Mouse (Mus musculus) heart, postnatal 10 days (tissue): ENCODE measurements around the gene Tm7sf3. TPM values are rescaled to one million over a fixed set of nuclear protein-coding genes. Genes with fewer than 3 reads are reported as not detected.

ENCODE experiments used
- DNase-seq, 2 experiments: peaks; one replicate each; pipeline ENCODE4 v3.0.0; 2021
- intact Hi-C: fragments of 180-260 bp; cut with DNase I; formaldehyde crosslinking; loops from one replicate; pipeline ENCODE4 v1.15.1; 2025
- total RNA-seq, 2 experiments: library from RNA; stranded (reverse); gene quantifications; 2 replicates each; pipeline ENCODE4 v1.2.3; 2021

The Tm7sf3 gene
- total RNA-seq, result 10 to 100 TPM; 23.4 to 27.1 TPM

- peak; percentile 99 for DNase-seq
- intact Hi-C loops, result loop anchor here (5.0 kb wide), 1 partner anchor 140 kb away; the partner anchor contains the start of gene Itpr2
These were observed at the start of gene Tm7sf3, which contains the start of gene Med21 for GRCm38 (mm10) chr6:146642276-146643183. Gene Tm7sf3 (minus strand): TSS chr6:146642824. Gene Med21 (plus strand): TSS chr6:146642547.

GRCm38 (mm10) chr6:146688861-146689260 is 46.2 kb upstream of the Tm7sf3 start:
- intact Hi-C loops, result no loop called here

GRCm38 (mm10) chr6:146688010-146688409 is 45.4 kb upstream of the Tm7sf3 start:
- intact Hi-C loops, result no loop called here
- DNase-seq, result no peak

More at GRCm38 (mm10) chr6:146688861-146689260, 46.2 kb upstream of the Tm7sf3 start:
- DNase-seq, result no peak

GRCm38 (mm10) chr6:146686463-146687196 is 44.0 kb upstream of the Tm7sf3 start:
- no peak for DNase-seq
- intact Hi-C loops, result no loop called here

- intact Hi-C loops, result no loop called here
- peak; percentile 87 to 88 for DNase-seq
These were observed 43.2 kb upstream of the Tm7sf3 start for GRCm38 (mm10) chr6:146685781-146686308.

- intact Hi-C loops, result no loop called here
- peak; percentile 41 to 44 for DNase-seq
These were observed 41.3 kb upstream of the Tm7sf3 start for GRCm38 (mm10) chr6:146683881-146684280.

GRCm38 (mm10) chr6:146678136-146679070 is 35.8 kb upstream of the Tm7sf3 start:
- DNase-seq, result no peak
- intact Hi-C loops, result no loop called here

- DNase-seq, result no peak
- intact Hi-C loops, result no loop called here
These were observed 34.3 kb upstream of the Tm7sf3 start for GRCm38 (mm10) chr6:146676904-146677303.

- DNase-seq, result no peak
- intact Hi-C loops, result no loop called here
These were observed 32.4 kb upstream of the Tm7sf3 start for GRCm38 (mm10) chr6:146674881-146675536.

GRCm38 (mm10) chr6:146674420-146674819 is 31.8 kb upstream of the Tm7sf3 start:
- intact Hi-C loops, result no loop called here

GRCm38 (mm10) chr6:146673696-146674095 is 31.1 kb upstream of the Tm7sf3 start:
- DNase-seq, result no peak
- intact Hi-C loops, result no loop called here

More at GRCm38 (mm10) chr6:146674420-146674819, 31.8 kb upstream of the Tm7sf3 start:
- no peak for DNase-seq

GRCm38 (mm10) chr6:146672106-146672505 is 29.5 kb upstream of the Tm7sf3 start:
- intact Hi-C loops, result no loop called here
- no peak for DNase-seq

GRCm38 (mm10) chr6:146670956-146671855 is 28.6 kb upstream of the Tm7sf3 start:
- DNase-seq, result no peak
- intact Hi-C loops, result no loop called here

GRCm38 (mm10) chr6:146668606-146669005 is 26.0 kb upstream of the Tm7sf3 start:
- no peak for DNase-seq
- intact Hi-C loops, result no loop called here

GRCm38 (mm10) chr6:146666811-146667210 is 24.2 kb upstream of the Tm7sf3 start:
- intact Hi-C loops, result no loop called here
- no peak for DNase-seq

- DNase-seq, result no peak
- intact Hi-C loops, result no loop called here
These were observed 22.8 kb upstream of the Tm7sf3 start for GRCm38 (mm10) chr6:146665408-146665807.

GRCm38 (mm10) chr6:146664917-146665316 is 22.3 kb upstream of the Tm7sf3 start:
- DNase-seq, result no peak
- intact Hi-C loops, result loop anchor here (1.0 to 5.0 kb wide), 2 partner anchors 62 to 95 kb away; no protein-coding TSS in a partner anchor

- intact Hi-C loops, result loop anchor here (1.0 to 5.0 kb wide), 2 partner anchors 63 to 96 kb away; no protein-coding TSS in a partner anchor
- peak; percentile 60 for DNase-seq
These were observed 21.5 kb upstream of the Tm7sf3 start for GRCm38 (mm10) chr6:146664116-146664515.
